Mouse (Mus musculus) cerebellum, postnatal 14 days (tissue): ENCODE results near the gene Ep300.
A peak's percentile ranks its signal among the peaks of the same experiment; 100 is the strongest.
"Not testable (repeated sequence)": the region's sequence is repeated elsewhere in the genome, so short reads cannot be mapped to it uniquely, and the experiment has no call there.

Experiments used
- DNase-seq, 2 experiments: peaks; one replicate each; pipeline ENCODE4 v3.0.0; 2021; ENCODE audit warnings: mixed read lengths in 2 of 2

Ep300 gene

GRCm38 (mm10) chr15:81598742-81599141 lies 13.6 kb downstream of the Ep300 start:
- not testable (repeated sequence) for DNase-seq

- no peak for DNase-seq
Observed at GRCm38 (mm10) chr15:81605241-81605640, 20.1 kb downstream of the Ep300 start.

GRCm38 (mm10) chr15:81606634-81607033 lies 21.5 kb downstream of the Ep300 start:
- DNase-seq: peak; percentile 31 to 40

- peak; percentile 56 to 63 for DNase-seq
Observed at GRCm38 (mm10) chr15:81649516-81650455, 64.6 kb downstream of the Ep300 start.

GRCm38 (mm10) chr15:81650636-81651035 lies 65.5 kb downstream of the Ep300 start:
- peak; percentile 82 to 83 for DNase-seq

- DNase-seq: no peak
Observed at GRCm38 (mm10) chr15:81661701-81662100, 76.5 kb downstream of the Ep300 start.

GRCm38 (mm10) chr15:81663281-81663680 lies 78.1 kb downstream of the Ep300 start:
- peak in 1 of 2 experiments; percentile 14 for DNase-seq

- DNase-seq: peak; percentile 93
Observed at GRCm38 (mm10) chr15:81663697-81664561, 78.8 kb downstream of the Ep300 start, which contains the start of gene L3mbtl2. TSS of gene L3mbtl2 (plus strand) at chr15:81663889.

- DNase-seq: no peak
Observed at GRCm38 (mm10) chr15:81666957-81667356, 81.8 kb downstream of the Ep300 start.

- peak; percentile 60 to 71 for DNase-seq
Observed at GRCm38 (mm10) chr15:81670231-81670640, 85.1 kb downstream of the Ep300 start.

GRCm38 (mm10) chr15:81676637-81677036 lies 91.5 kb downstream of the Ep300 start:
- no peak for DNase-seq

- DNase-seq: no peak
Observed at GRCm38 (mm10) chr15:81680301-81680805, 95.2 kb downstream of the Ep300 start.

- DNase-seq: no peak
Observed at GRCm38 (mm10) chr15:81693366-81693966, 108.3 kb downstream of the Ep300 start.

- peak; percentile 88 to 89 for DNase-seq
Observed at GRCm38 (mm10) chr15:81693967-81694881, 109.1 kb downstream of the Ep300 start.

- DNase-seq: no peak
Observed at GRCm38 (mm10) chr15:81694891-81695290, 109.7 kb downstream of the Ep300 start.

- peak; percentile 28 to 34 for DNase-seq
Observed at GRCm38 (mm10) chr15:81697175-81697574, 112.0 kb downstream of the Ep300 start, which contains the start of gene Chadl. TSS of gene Chadl (minus strand) at chr15:81697287.

- DNase-seq: peak; percentile 50 to 66
Observed at GRCm38 (mm10) chr15:81697847-81698246, 112.7 kb downstream of the Ep300 start.

- DNase-seq: no peak
Observed at GRCm38 (mm10) chr15:81698532-81698931, 113.4 kb downstream of the Ep300 start.

- no peak for DNase-seq
Observed at GRCm38 (mm10) chr15:81700161-81700560, 115.0 kb downstream of the Ep300 start.

- DNase-seq: no peak
Observed at GRCm38 (mm10) chr15:81700601-81701000, 115.5 kb downstream of the Ep300 start.

GRCm38 (mm10) chr15:81701350-81701749 lies 116.2 kb downstream of the Ep300 start:
- DNase-seq: not testable (repeated sequence)
